Mouse (Mus musculus) embryonic facial prominence, embryonic 11.5 days (tissue): ENCODE results near the gene Gm5965. TPM values are rescaled to one million over a fixed set of nuclear protein-coding genes. Genes with fewer than 3 reads are reported as not detected.

Experiments used
- ATAC-seq: fragments of 200-750 bp; cut with Nextera tagmentation; replicated peaks from 2 replicates; pipeline ENCODE4 v1.8.0; 2017; ENCODE audit warnings: low read depth; ENCODE audit not compliant: insufficient number of reproducible peaks, low FRiP score, low TSS enrichment
- DNase-seq: peaks from one replicate; pipeline ENCODE4 v3.0.0-alpha.2; 2015; ENCODE audit warnings: low spot score
- H3K27ac ChIP-seq: fragments of 300-500 bp; sonication (generic); replicated peaks from 2 replicates; pipeline ENCODE4 v1.5.1; 2014; ENCODE audit warnings: mild to moderate bottlenecking, low read depth, low read length, control low read depth
- H3K27me3 ChIP-seq: fragments of 300-500 bp; sonication (generic); 2 replicates; pipeline ENCODE4 v1.6.1; 2014; ENCODE audit warnings: mild to moderate bottlenecking, low read length, moderate library complexity, mixed read lengths; ENCODE audit not compliant: control insufficient read depth, insufficient read depth
- H3K36me3 ChIP-seq: fragments of 300-500 bp; sonication (generic); replicated peaks from 2 replicates; pipeline ENCODE4 v1.6.1; 2014; ENCODE audit warnings: low read depth, mild to moderate bottlenecking, low read length, moderate library complexity, mixed read lengths; ENCODE audit not compliant: control insufficient read depth, insufficient read depth
- H3K4me1 ChIP-seq: fragments of 300-500 bp; sonication (generic); 2 replicates; pipeline ENCODE4 v1.6.1; 2014; ENCODE audit warnings: low read length, mixed read lengths; ENCODE audit not compliant: control insufficient read depth, insufficient read depth
- H3K4me2 ChIP-seq: fragments of 300-500 bp; sonication (generic); 2 replicates; pipeline ENCODE4 v1.6.1; 2014; ENCODE audit warnings: low read depth, mild to moderate bottlenecking, control low read depth, low read length, moderate library complexity
- H3K4me3 ChIP-seq: fragments of 300-500 bp; sonication (generic); 2 replicates; pipeline ENCODE4 v1.5.1; 2014; ENCODE audit warnings: low read depth, low read length, control low read depth
- H3K9ac ChIP-seq: fragments of 300-500 bp; sonication (generic); replicated peaks from 2 replicates; pipeline ENCODE4 v1.6.1; 2014; ENCODE audit warnings: mild to moderate bottlenecking, control low read depth, low read length
- H3K9me3 ChIP-seq: fragments of 300-500 bp; sonication (generic); replicated peaks from 2 replicates; pipeline ENCODE4 v1.6.1; 2016; ENCODE audit warnings: mild to moderate bottlenecking, low read length, inconsistent platforms, mixed read lengths; ENCODE audit not compliant: control insufficient read depth
- WGBS: fragments of 180-500 bp; shearing (Covaris S2); extraction: QIAGEN DNeasy Blood & Tissue Kit; methylation state at CpG from one replicate; pipeline ENCODE4 v1.1.7; 2014; 5-methylcytosine and 5-hydroxymethylcytosine counted together
- polyA plus RNA-seq: library from polyadenylated mRNA; unstranded; fragments of >200 nt; fragmentation: Nextera tagmentation; extraction: Ambion mirVana; gene quantifications from 2 replicates; pipeline ENCODE4 v1.2.1, GENCODE M21; 2014

Gm5965 gene
- polyA plus RNA-seq, 1 experiment from 2014 or later, result not detected

DNA sequence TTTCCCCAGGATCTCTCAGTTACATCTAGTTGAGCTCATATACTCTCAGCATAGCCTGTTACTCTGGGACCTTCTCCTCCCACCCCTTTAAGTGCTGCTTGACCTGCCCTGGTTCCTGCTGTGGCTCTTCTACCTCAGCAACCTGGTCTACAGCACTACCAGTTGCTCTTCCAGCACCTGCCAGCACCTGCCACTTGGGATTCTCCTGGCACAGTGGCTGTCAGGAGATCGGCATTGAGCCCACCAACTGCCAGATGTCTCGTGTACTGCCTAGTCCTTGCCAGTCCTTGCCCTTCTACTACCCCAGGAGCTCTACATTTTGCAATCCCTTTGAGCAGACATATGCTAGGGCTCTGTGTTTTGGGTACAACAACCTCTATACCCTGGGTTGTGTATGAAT, 9.1 kb downstream of the Gm5965 start:
- H3K27ac ChIP-seq, result no peak overlapping the region
- H3K4me2 ChIP-seq, result no peak overlapping the region
- no peak overlapping the region for H3K9ac ChIP-seq
- no peaks in the 10 kb centered on the region for H3K27me3 ChIP-seq
- H3K4me3 ChIP-seq, result no peak overlapping the region
- DNase-seq, result no peak
- no peaks in the 10 kb centered on the region for H3K9me3 ChIP-seq
- H3K36me3 ChIP-seq, result no peaks in the 10 kb centered on the region
- ATAC-seq, result no peak
- 83% methylated on average over 2 of the region's 2 CpGs for WGBS
- H3K4me1 ChIP-seq, result no peaks in the 10 kb centered on the region

DNA sequence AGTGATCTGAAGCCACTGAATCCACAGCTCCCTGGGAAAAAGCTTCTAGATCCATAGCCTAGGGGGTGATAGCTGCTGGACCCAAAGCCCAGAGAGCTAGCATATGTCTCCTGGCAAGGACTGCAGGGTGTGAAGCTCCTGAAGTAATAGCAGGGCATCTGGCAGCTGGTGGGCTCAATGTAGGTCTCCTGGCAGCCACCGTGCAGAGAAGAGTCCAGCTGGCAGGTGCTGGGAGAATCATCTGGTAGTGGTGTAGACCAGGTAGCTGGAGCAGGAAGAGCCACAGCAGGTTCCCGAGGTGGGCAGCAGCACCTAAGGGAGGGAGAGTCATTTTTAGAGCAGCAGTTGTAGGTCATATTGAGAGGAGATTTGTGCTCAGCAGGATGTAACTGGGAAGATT, 34.1 kb downstream of the Gm5965 start, which contains the start of gene Gm20741:
TSS of gene Gm20741 (minus strand) at position 394 of the 400 bp plus-strand sequence.
- no peak within 1 kb of the TSS for H3K9ac ChIP-seq
- no peak within 1 kb of the TSS for H3K27ac ChIP-seq
- no peak within 1 kb of the TSS for H3K4me3 ChIP-seq
- 87% methylated on average over 2 of the region's 2 CpGs for WGBS
- DNase-seq (no peak), ATAC-seq (no peak)
- H3K4me1 ChIP-seq, result no peaks in the 10 kb centered on the region
- H3K9me3 ChIP-seq, result no peaks in the 10 kb centered on the region
- H3K27me3 ChIP-seq, result no peaks in the 10 kb centered on the region
- no peaks in the 10 kb centered on the region for H3K36me3 ChIP-seq
- H3K4me2 ChIP-seq, result no peak within 1 kb of the TSS

DNA sequence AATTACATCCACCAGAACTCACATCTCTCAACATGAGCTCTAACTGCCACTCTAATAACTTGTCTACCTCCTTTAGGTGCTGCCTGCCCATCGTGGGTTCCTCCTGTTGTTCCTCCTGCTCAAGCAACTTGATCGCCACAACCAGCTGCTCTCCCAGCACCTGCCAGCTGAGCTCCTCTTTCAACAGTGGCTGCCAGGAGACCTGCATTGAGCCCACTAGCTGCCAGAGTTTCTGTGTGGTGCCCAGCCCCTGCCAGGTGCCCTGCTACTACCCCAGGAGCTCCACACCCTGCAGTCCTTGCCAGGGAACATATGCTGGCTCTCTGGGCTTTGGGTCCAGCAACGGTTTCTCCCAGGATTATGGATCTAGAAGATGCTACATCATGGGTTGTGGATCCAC, 42.4 kb downstream of the Gm5965 start, which contains the start of gene Krtap15:
TSS of gene Krtap15 (plus strand) at position 150 of the 400 bp plus-strand sequence.
- Histone ChIP-seq H3K27me3 (no peaks in the 10 kb centered on the region), H3K4me3 (no peak within 1 kb of the TSS), H3K36me3 (no peaks in the 10 kb centered on the region), H3K4me2 (no peak within 1 kb of the TSS), H3K9ac (no peak within 1 kb of the TSS), H3K27ac (no peak within 1 kb of the TSS), H3K9me3 (no peaks in the 10 kb centered on the region), H3K4me1 (no peaks in the 10 kb centered on the region)
- no peak for DNase-seq
- WGBS, result 79% methylated on average over 3 of the region's 3 CpGs
- ATAC-seq, result no peak

DNA sequence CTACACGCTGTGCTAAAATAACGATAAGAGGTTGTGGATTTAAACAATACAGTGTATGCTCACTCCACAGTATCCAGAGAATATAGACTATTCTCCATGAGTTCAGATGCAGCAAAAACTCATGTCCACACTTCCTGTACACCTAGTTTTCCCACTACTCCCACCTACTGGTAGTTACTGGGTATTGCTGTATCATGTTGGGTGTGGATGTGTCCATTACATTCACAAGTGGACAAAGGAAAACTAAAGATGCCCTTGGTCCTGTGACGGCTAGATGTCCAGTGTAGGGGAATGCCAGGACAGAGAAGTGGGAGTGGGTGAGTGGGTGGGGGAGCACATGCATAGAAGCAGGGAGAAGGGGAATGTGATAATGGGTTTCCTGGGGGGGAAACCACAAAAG, 46.0 kb downstream of the Gm5965 start:
- Histone ChIP-seq H3K4me2 (no peak overlapping the region), H3K27ac (no peak overlapping the region), H3K4me3 (no peak overlapping the region), H3K4me1 (no peaks in the 10 kb centered on the region), H3K27me3 (no peaks in the 10 kb centered on the region), H3K9ac (no peak overlapping the region), H3K9me3 (no peaks in the 10 kb centered on the region), H3K36me3 (no peaks in the 10 kb centered on the region)
- DNase-seq (peak; percentile 43), ATAC-seq (no peak)
- 79% methylated on average over 3 of the region's 3 CpGs for WGBS

DNA sequence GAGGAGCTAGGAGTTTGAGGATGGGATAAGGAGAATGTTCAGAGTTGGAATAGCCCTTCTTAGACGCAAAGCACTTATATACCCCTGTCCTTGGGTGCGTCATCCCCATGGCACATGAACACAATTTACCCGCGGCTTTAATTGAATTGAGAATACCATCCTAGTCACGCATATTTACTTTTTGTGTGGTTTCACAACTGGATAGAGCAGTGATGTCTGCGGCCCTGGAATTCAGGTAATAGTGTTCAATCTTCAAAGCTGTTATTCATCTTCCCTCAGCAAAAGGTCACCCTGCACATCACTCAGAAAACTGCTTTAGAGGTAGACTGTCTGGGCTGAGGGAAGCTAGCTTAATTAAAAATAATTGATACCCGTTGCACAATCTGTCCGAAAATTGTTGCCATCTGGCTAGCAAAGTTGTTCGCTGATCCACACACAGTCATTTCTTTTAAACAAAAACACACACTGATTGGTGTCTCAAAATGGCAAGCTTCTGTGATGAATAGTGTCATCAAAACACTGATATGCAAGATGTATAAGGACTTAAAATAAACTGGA, 48.5 kb downstream of the Gm5965 start, which contains the start of gene Krtap14:
TSS of gene Krtap14 (minus strand) at position 51 of the 558 bp plus-strand sequence.
- Histone ChIP-seq H3K9ac (no peak within 1 kb of the TSS), H3K27ac (no peak within 1 kb of the TSS), H3K4me1 (no peaks in the 10 kb centered on the region), H3K27me3 (no peaks in the 10 kb centered on the region), H3K4me3 (no peak within 1 kb of the TSS), H3K36me3 (no peaks in the 10 kb centered on the region), H3K4me2 (no peak within 1 kb of the TSS), H3K9me3 (no peaks in the 10 kb centered on the region)
- 50% methylated on average over 9 of the region's 9 CpGs for WGBS
- ATAC-seq (no peak), DNase-seq (peak; percentile 64)

DNA sequence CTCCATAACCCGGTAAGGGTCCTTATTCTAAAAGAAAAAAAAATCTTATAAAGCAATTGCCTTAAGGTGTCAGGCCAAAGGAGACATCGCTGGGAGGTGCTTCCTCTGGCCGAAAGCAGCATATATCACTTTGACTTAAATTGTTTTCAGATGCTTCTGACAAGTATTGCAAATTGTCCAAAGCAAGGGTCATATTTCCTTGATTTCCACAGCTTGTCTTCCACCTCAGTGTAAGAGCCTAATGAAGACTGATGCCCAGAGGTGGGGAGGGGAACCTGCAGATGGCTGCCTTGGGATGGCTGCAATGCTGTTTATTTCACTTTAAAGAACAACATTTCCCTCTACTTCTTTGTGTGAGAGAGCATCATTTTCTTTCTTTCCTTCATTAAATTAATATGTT, 49.3 kb downstream of the Gm5965 start:
- no peaks in the 10 kb centered on the region for H3K36me3 ChIP-seq
- H3K4me2 ChIP-seq, result no peak overlapping the region
- no peaks in the 10 kb centered on the region for H3K9me3 ChIP-seq
- no peaks in the 10 kb centered on the region for H3K27me3 ChIP-seq
- no peak overlapping the region for H3K9ac ChIP-seq
- H3K4me1 ChIP-seq, result no peaks in the 10 kb centered on the region
- WGBS, result 30% methylated on average over 3 of the region's 3 CpGs
- ATAC-seq, result no peak
- H3K4me3 ChIP-seq, result no peak overlapping the region
- H3K27ac ChIP-seq, result no peak overlapping the region
- DNase-seq, result peak; percentile 20

Other genes with a start within 250 kb of the Gm5965 start
- 4.5 and 5.3 TPM in 2 replicates for gene Cldn8, start 214.7 kb upstream of the Gm5965 start, polyA plus RNA-seq
- gene Krtap24-1, start 165.6 kb upstream of the Gm5965 start, polyA plus RNA-seq, result not detected in 2 replicates
- gene 2310079G19Rik, start 150.2 kb upstream of the Gm5965 start, polyA plus RNA-seq, result not detected in 2 replicates
- gene Krtap26-1, start 130.1 kb upstream of the Gm5965 start, polyA plus RNA-seq, result not detected in 2 replicates
- gene Krtap27-1, start 106.2 kb upstream of the Gm5965 start, polyA plus RNA-seq, result not detected in 2 replicates
- gene 2310061N02Rik, start 69.9 kb upstream of the Gm5965 start, polyA plus RNA-seq, result not detected in 2 replicates
- gene Krtap13-1, start 49.0 kb upstream of the Gm5965 start, polyA plus RNA-seq, result not detected in 2 replicates
- gene Krtap13, start 26.3 kb upstream of the Gm5965 start, polyA plus RNA-seq, result not detected in 2 replicates
- gene 2310034C09Rik, start 19.0 kb upstream of the Gm5965 start, polyA plus RNA-seq, result not detected in 2 replicates
- gene 2310057N15Rik, start 3.7 kb upstream of the Gm5965 start, polyA plus RNA-seq, result not detected in 2 replicates
- not detected in 2 replicates for gene Gm20741, start 34.3 kb downstream of the Gm5965 start, polyA plus RNA-seq
- not detected in 2 replicates for gene Krtap15, start 42.3 kb downstream of the Gm5965 start, polyA plus RNA-seq
- not detected in 2 replicates for gene Krtap14, start 48.2 kb downstream of the Gm5965 start, polyA plus RNA-seq
- not detected in 2 replicates for gene Krtap19-1, start 91.5 kb downstream of the Gm5965 start, polyA plus RNA-seq
- not detected in 2 replicates for gene Krtap19-2, start 96.4 kb downstream of the Gm5965 start, polyA plus RNA-seq
- not detected in 2 replicates for gene Krtap19-3, start 100.1 kb downstream of the Gm5965 start, polyA plus RNA-seq
- not detected in 2 replicates for gene Krtap19-4, start 107.2 kb downstream of the Gm5965 start, polyA plus RNA-seq
- gene Krtap19-5, start 118.6 kb downstream of the Gm5965 start, polyA plus RNA-seq, result not detected in 2 replicates
- not detected in 2 replicates for gene Krtap19-9b, start 154.4 kb downstream of the Gm5965 start, polyA plus RNA-seq
- not detected in 2 replicates for gene Krtap16-3, start 185.0 kb downstream of the Gm5965 start, polyA plus RNA-seq
- gene Krtap22-2, start 232.9 kb downstream of the Gm5965 start, polyA plus RNA-seq, result not detected in 2 replicates
- gene Gm10229, start 237.4 kb downstream of the Gm5965 start, polyA plus RNA-seq, result not detected in 2 replicates